Mouse (Mus musculus) heart, embryonic 12.5 days (tissue): Measurements from ENCODE around the gene Snhg11. TPM values are rescaled to one million over a fixed set of nuclear protein-coding genes. Genes with fewer than 3 reads are reported as not detected.

Experiments used
- ATAC-seq: fragments of 200-750 bp; cut with Nextera tagmentation; 2 replicates; pipeline ENCODE4 v1.8.0; 2017; ENCODE audit warnings: moderate TSS enrichment, moderate library complexity; ENCODE audit not compliant: insufficient number of reproducible peaks, low FRiP score
- H3K27ac ChIP-seq: fragments of 300-500 bp; sonication (generic); 2 replicates; pipeline ENCODE4 v1.5.1; 2016; ENCODE audit warnings: mild to moderate bottlenecking, moderate library complexity; ENCODE audit not compliant: poor library complexity, severe bottlenecking
- H3K27me3 ChIP-seq: fragments of 300-500 bp; sonication (generic); replicated peaks from 2 replicates; pipeline ENCODE4 v1.6.1; 2016; ENCODE audit warnings: mild to moderate bottlenecking, moderate library complexity
- H3K36me3 ChIP-seq: fragments of 300-500 bp; sonication (generic); 2 replicates; pipeline ENCODE4 v1.6.1; 2016; ENCODE audit warnings: mild to moderate bottlenecking, moderate library complexity
- H3K4me1 ChIP-seq: fragments of 300-500 bp; sonication (generic); replicated peaks from 2 replicates; pipeline ENCODE4 v1.6.1; 2016; ENCODE audit warnings: mild to moderate bottlenecking
- H3K4me2 ChIP-seq: fragments of 300-500 bp; sonication (generic); 2 replicates; pipeline ENCODE4 v1.6.1; 2016; ENCODE audit warnings: mild to moderate bottlenecking, moderate library complexity
- H3K4me3 ChIP-seq: fragments of 300-500 bp; sonication (generic); 2 replicates; pipeline ENCODE4 v1.5.1; 2016; ENCODE audit warnings: mild to moderate bottlenecking
- H3K9ac ChIP-seq: fragments of 300-500 bp; sonication (generic); 2 replicates; pipeline ENCODE4 v1.6.1; 2016; ENCODE audit warnings: mild to moderate bottlenecking, moderate library complexity
- H3K9me3 ChIP-seq: fragments of 300-500 bp; sonication (generic); replicated peaks from 2 replicates; pipeline ENCODE4 v1.6.1; 2016; ENCODE audit warnings: mild to moderate bottlenecking, moderate library complexity
- WGBS: fragments of 180-500 bp; shearing (Covaris S2); methylation state at CpG from one replicate; pipeline ENCODE4 v1.1.7; 2016; 5-methylcytosine and 5-hydroxymethylcytosine counted together
- polyA plus RNA-seq: library from polyadenylated mRNA; unstranded; fragments of >200 nt; fragmentation: Nextera tagmentation; extraction: Ambion mirVana; gene quantifications from 2 replicates; pipeline ENCODE4 v1.2.1, GENCODE M21; 2016

Snhg11 gene
- polyA plus RNA-seq, 1 experiment from 2014 or later, result 1.1 TPM

DNA sequence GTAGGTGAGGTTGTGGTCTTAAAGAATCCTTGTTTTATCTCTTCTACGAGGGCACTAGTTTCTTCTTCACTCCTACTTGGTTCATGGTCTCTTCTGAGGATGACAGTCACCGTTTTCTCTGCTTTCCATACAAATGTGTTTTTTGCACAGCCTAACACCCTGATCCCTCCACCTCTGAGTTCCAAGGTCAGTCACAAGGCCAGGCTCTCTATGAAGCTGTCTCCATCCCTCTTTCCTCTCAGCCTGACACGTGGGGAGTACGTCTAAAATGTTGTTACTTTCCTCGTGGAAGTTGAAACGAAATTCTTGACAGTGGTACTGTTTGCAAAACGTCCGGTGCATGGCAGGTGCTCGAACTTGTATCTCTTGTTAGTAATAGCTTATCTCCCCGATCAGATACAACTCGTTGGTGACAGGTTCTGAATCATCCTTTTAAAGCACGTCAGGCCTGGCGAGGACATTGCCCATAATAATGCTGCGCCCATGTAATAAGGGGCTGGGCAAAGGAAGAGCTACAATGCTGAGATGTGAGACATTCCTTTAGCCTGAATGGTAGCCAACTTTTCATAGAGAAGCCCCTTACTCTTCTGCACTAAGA lies 33.7 kb downstream of the Snhg11 start:
- H3K36me3 ChIP-seq, result no peaks in the 10 kb centered on the region
- peak overlapping the region; percentile 99 for H3K4me3 ChIP-seq
- H3K27me3 ChIP-seq, result no peaks in the 10 kb centered on the region
- 22% methylated on average over 14 of the region's 14 CpGs for WGBS
- 0 out of 2 replicates have a peak overlapping the region, but pooled peaks have one; percentile 5 for H3K9ac ChIP-seq
- peaks cover 27% of the 10 kb centered on the region for H3K4me1 ChIP-seq
- no peak overlapping the region for H3K27ac ChIP-seq
- 0 out of 2 replicates have a peak, but pooled peaks have one; percentile 22 for ATAC-seq
- peak overlapping the region; percentile 56 for H3K4me2 ChIP-seq
- H3K9me3 ChIP-seq, result no peaks in the 10 kb centered on the region

DNA sequence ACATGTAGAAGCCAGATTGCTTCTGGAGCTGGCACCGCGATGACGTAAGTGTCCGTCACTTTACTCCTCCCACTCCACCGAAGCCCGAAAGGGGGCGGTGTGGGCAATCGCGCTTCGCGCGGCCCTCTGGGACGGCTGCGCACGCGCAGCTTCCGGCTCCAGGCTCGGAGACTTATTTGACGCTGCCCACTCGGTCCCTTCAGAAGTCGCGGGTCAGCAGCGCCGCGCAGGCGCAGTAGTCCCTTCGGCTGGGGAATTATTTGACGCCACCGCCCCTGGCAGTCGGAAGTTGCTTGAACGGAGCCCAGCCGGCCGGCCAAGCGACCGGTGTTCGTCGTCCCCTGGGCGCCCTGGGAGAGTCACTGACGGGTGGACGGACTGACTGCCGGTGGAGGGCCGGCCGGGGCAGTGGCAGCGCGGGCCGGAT lies 34.2 kb downstream of the Snhg11 start, which contains the start of gene Ralgapb:
Ralgapb (plus strand) TSS at position 254 of the 427 bp plus-strand sequence.
- peak within 1 kb of the TSS; percentile 83 for H3K27ac ChIP-seq
- no peaks in the 10 kb centered on the region for H3K9me3 ChIP-seq
- no peaks in the 10 kb centered on the region for H3K27me3 ChIP-seq
- no peaks in the 10 kb centered on the region for H3K36me3 ChIP-seq
- peak within 1 kb of the TSS; percentile 97 for H3K4me2 ChIP-seq
- ATAC-seq, result peak; percentile 92
- H3K4me1 ChIP-seq, result peaks cover 27% of the 10 kb centered on the region
- peak within 1 kb of the TSS; percentile 99 for H3K4me3 ChIP-seq
- H3K9ac ChIP-seq, result peak within 1 kb of the TSS; percentile 96
- WGBS, result under 1% methylated on average over 45 of the region's 46 CpGs

GRCm38 (mm10) chr2:158410022-158411014 lies 34.9 kb downstream of the Snhg11 start:
- Histone ChIP-seq H3K4me2 (peak overlapping the region; percentile 97), H3K27ac (peak overlapping the region; percentile 83), H3K9me3 (no peaks in the 10 kb centered on the region), H3K27me3 (no peaks in the 10 kb centered on the region), H3K4me3 (peak overlapping the region; percentile 99), H3K9ac (peak overlapping the region; percentile 96), H3K4me1 (peaks cover 27% of the 10 kb centered on the region), H3K36me3 (no peaks in the 10 kb centered on the region)
- peak; percentile 83 for ATAC-seq
- WGBS, result 1% methylated on average over 45 of the region's 67 CpGs

- no peaks in the 10 kb centered on the region for H3K36me3 ChIP-seq
- no peaks in the 10 kb centered on the region for H3K27me3 ChIP-seq
- H3K4me3 ChIP-seq, result no peak overlapping the region
- no peak overlapping the region for H3K27ac ChIP-seq
- ATAC-seq, result no peak
- 52% methylated on average over 2 of the region's 2 CpGs for WGBS
- H3K4me1 ChIP-seq, result peaks cover 27% of the 10 kb centered on the region
- H3K9ac ChIP-seq, result no peak overlapping the region
- no peaks in the 10 kb centered on the region for H3K9me3 ChIP-seq
- H3K4me2 ChIP-seq, result no peak overlapping the region
Measured at GRCm38 (mm10) chr2:158413240-158413639, 37.8 kb downstream of the Snhg11 start.

DNA sequence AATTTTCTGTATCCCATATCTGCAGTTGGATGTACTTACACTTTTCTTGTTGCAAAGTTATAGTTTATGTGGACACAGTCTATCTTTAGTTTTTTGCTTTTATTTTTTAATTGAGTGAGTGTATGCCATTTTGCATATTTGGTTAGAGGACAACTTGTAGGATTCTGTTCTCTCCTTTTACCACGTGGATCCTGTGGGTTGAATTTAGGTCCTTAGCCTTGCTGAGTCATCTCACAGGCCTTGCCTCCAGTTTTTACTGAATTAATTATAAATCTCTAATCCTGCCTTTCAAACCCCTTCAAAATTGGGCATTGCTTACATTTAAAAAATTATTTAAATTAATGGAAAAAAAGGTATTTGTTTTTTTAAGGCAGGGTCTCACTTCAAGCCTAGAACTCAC lies 40.4 kb downstream of the Snhg11 start:
- Histone ChIP-seq H3K4me3 (no peak overlapping the region), H3K36me3 (no peaks in the 10 kb centered on the region), H3K4me2 (no peak overlapping the region), H3K27me3 (no peaks in the 10 kb centered on the region), H3K27ac (no peak overlapping the region), H3K9me3 (no peaks in the 10 kb centered on the region), H3K4me1 (peaks cover 17% of the 10 kb centered on the region), H3K9ac (no peak overlapping the region)
- WGBS, result 77% methylated on average over 1 of the region's 1 CpGs
- no peak for ATAC-seq

GRCm38 (mm10) chr2:158418663-158419062 lies 43.2 kb downstream of the Snhg11 start:
- no peak overlapping the region for H3K27ac ChIP-seq
- H3K4me1 ChIP-seq, result 0 out of 2 replicates have a peak, but pooled peaks cover 2% of the 10 kb centered on the region
- 88% methylated on average over 1 of the region's 1 CpGs for WGBS
- ATAC-seq, result no peak
- peaks cover 18% of the 10 kb centered on the region for H3K36me3 ChIP-seq
- no peak overlapping the region for H3K9ac ChIP-seq
- no peak overlapping the region for H3K4me2 ChIP-seq
- no peaks in the 10 kb centered on the region for H3K27me3 ChIP-seq
- H3K4me3 ChIP-seq, result no peak overlapping the region
- H3K9me3 ChIP-seq, result no peaks in the 10 kb centered on the region

Other genes starting within 250 kb of the Snhg11 start
- 227 and 231 TPM in 2 replicates for gene Tgm2, start 229.2 kb upstream of the Snhg11 start, polyA plus RNA-seq
- gene D630003M21Rik, start 146.4 kb upstream of the Snhg11 start, polyA plus RNA-seq, result 1.1 and 1.5 TPM in 2 replicates
- gene Bpi, start 117.5 kb upstream of the Snhg11 start, polyA plus RNA-seq, result not detected in 2 replicates
- 12.3 and 13.3 TPM in 2 replicates for gene Lbp, start 69.1 kb upstream of the Snhg11 start, polyA plus RNA-seq
- 12.8 and 15.8 TPM in 2 replicates for gene Ralgapb, start 34.2 kb downstream of the Snhg11 start, polyA plus RNA-seq
- gene Adig, start 127.0 kb downstream of the Snhg11 start, polyA plus RNA-seq, result not detected in 2 replicates
- 0.19 TPM in 1 of 2 replicates, not detected in the other for gene Arhgap40, start 137.2 kb downstream of the Snhg11 start, polyA plus RNA-seq
- 0.08 TPM in 1 of 2 replicates, not detected in the other for gene Slc32a1, start 235.1 kb downstream of the Snhg11 start, polyA plus RNA-seq
- gene Actr5, start 249.2 kb downstream of the Snhg11 start, polyA plus RNA-seq, result 10.1 and 11.1 TPM in 2 replicates